Mouse (Mus musculus) midbrain, embryonic 16.5 days (tissue): ENCODE results near the gene Tep1. TPM values are rescaled to one million over a fixed set of nuclear protein-coding genes. Genes with fewer than 3 reads are reported as not detected.

Source experiments
- ATAC-seq: fragments of 200-750 bp; cut with Nextera tagmentation; 2 replicates; pipeline ENCODE4 v1.8.0; 2017; ENCODE audit warnings: moderate TSS enrichment
- H3K27ac ChIP-seq: fragments of 300-500 bp; sonication (generic); 2 replicates; pipeline ENCODE4 v1.5.1; 2014; ENCODE audit warnings: mild to moderate bottlenecking, low read length, mixed read lengths
- H3K27me3 ChIP-seq: fragments of 300-500 bp; sonication (generic); 2 replicates; pipeline ENCODE4 v1.6.1; 2014; ENCODE audit warnings: low read depth, low read length, mixed read lengths; ENCODE audit not compliant: control insufficient read depth, insufficient read depth
- H3K36me3 ChIP-seq: fragments of 300-500 bp; sonication (generic); 2 replicates; pipeline ENCODE4 v1.6.1; 2014; ENCODE audit warnings: mild to moderate bottlenecking, low read length, moderate library complexity, mixed read lengths; ENCODE audit not compliant: control insufficient read depth, insufficient read depth
- H3K4me1 ChIP-seq: fragments of 300-500 bp; sonication (generic); 2 replicates; pipeline ENCODE4 v1.6.1; 2014; ENCODE audit warnings: mild to moderate bottlenecking, low read length, mixed read lengths; ENCODE audit not compliant: control insufficient read depth, insufficient read depth
- H3K4me2 ChIP-seq: fragments of 300-500 bp; sonication (generic); 2 replicates; pipeline ENCODE4 v1.6.1; 2014; ENCODE audit warnings: mild to moderate bottlenecking, low read length, mixed read lengths
- H3K4me3 ChIP-seq: fragments of 300-500 bp; sonication (generic); 2 replicates; pipeline ENCODE4 v1.5.1; 2014; ENCODE audit warnings: low read depth, mild to moderate bottlenecking, low read length, moderate library complexity, mixed read lengths
- H3K9ac ChIP-seq: fragments of 300-500 bp; sonication (generic); 2 replicates; pipeline ENCODE4 v1.6.1; 2014; ENCODE audit warnings: low read depth, low read length, mixed read lengths
- H3K9me3 ChIP-seq: fragments of 300-500 bp; sonication (generic); replicated peaks from 2 replicates; pipeline ENCODE4 v1.6.1; 2014; ENCODE audit warnings: mild to moderate bottlenecking, low read length, mixed read lengths; ENCODE audit not compliant: control insufficient read depth, poor library complexity, severe bottlenecking
- WGBS: fragments of 180-500 bp; shearing (Covaris S2); extraction: QIAGEN DNeasy Blood & Tissue Kit; methylation state at CpG from one replicate; pipeline ENCODE4 v1.1.7; 2014; 5-methylcytosine and 5-hydroxymethylcytosine counted together
- polyA plus RNA-seq: library from polyadenylated mRNA; unstranded; fragments of >200 nt; fragmentation: Nextera tagmentation; extraction: Ambion mirVana; gene quantifications from 2 replicates; pipeline ENCODE4 v1.2.1, GENCODE M21; 2015

Tep1 gene
- polyA plus RNA-seq, 1 experiment from 2014 or later = 1.6 TPM

GRCm38 (mm10) chr14:50804683-50805082, 65.7 kb downstream of the Tep1 start:
- no peaks in the 10 kb centered on the region for H3K27me3 ChIP-seq
- 0 out of 2 replicates have a peak overlapping the region, but pooled peaks have one; percentile 10 for H3K9ac ChIP-seq
- peaks cover 8% of the 10 kb centered on the region for H3K4me1 ChIP-seq
- no peaks in the 10 kb centered on the region for H3K9me3 ChIP-seq
- no peak for ATAC-seq
- H3K27ac ChIP-seq = no peak overlapping the region
- H3K4me3 ChIP-seq = no peak overlapping the region
- H3K4me2 ChIP-seq = no peak overlapping the region
- H3K36me3 ChIP-seq = no peaks in the 10 kb centered on the region
- 80% methylated on average over 13 of the region's 13 CpGs for WGBS

GRCm38 (mm10) chr14:50802843-50803562, 67.4 kb downstream of the Tep1 start:
- Histone ChIP-seq H3K9me3 (no peaks in the 10 kb centered on the region), H3K27ac (no peak overlapping the region), H3K27me3 (no peaks in the 10 kb centered on the region), H3K4me2 (no peak overlapping the region), H3K9ac (no peak overlapping the region), H3K4me3 (no peak overlapping the region), H3K36me3 (no peaks in the 10 kb centered on the region), H3K4me1 (peaks cover 4% of the 10 kb centered on the region)
- ATAC-seq = no peak
- WGBS = 64% methylated on average over 4 of the region's 4 CpGs

- no peaks in the 10 kb centered on the region for H3K36me3 ChIP-seq
- peaks cover 4% of the 10 kb centered on the region for H3K4me1 ChIP-seq
- no peak overlapping the region for H3K4me3 ChIP-seq
- no peak overlapping the region for H3K27ac ChIP-seq
- H3K9ac ChIP-seq = no peak overlapping the region
- no peaks in the 10 kb centered on the region for H3K27me3 ChIP-seq
- H3K4me2 ChIP-seq = no peak overlapping the region
- ATAC-seq = no peak
- no peaks in the 10 kb centered on the region for H3K9me3 ChIP-seq
- WGBS = 91% methylated on average over 6 of the region's 6 CpGs
These were observed 67.9 kb downstream of the Tep1 start for GRCm38 (mm10) chr14:50802441-50802840.

DNA sequence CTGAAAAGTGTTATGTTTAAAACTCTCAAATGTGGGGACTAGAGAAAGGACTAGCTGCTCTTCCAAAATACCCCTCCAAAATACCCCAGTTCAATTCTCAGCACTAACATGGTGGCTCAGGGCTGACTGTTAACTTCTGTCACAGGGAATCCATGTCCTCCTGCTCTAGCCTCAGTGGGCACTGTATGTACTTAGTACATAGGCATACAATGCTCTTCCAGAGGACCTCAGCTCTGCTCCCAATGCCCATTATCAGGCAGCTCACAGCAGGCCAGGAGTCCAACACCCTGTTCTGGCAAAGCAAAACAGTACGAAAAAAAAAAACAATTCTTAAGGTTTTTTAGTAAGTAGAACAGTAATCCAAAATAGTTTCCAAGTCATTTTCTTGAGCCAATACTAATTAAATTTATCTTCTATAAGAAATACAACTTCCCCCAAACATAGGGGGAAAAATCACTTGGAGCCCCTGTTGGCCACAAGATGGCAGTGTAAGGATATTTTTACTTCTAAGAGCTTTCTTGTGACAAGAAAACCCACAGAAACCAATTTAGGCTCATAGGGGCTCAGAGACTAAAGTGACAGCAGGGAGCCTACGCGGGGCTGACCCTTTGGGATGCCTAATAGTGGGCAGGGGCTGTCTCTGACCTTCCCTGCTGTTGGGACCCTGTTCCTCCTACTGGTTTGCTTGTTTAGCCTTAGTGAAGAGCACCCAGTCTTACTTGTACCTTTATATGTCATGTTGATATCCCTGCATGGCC, 70.7 kb downstream of the Tep1 start:
- Histone ChIP-seq H3K4me2 (no peak overlapping the region), H3K9ac (no peak overlapping the region), H3K27me3 (no peaks in the 10 kb centered on the region), H3K36me3 (no peaks in the 10 kb centered on the region), H3K4me3 (no peak overlapping the region), H3K9me3 (no peaks in the 10 kb centered on the region), H3K27ac (no peak overlapping the region), H3K4me1 (peaks cover 2% of the 10 kb centered on the region)
- peak; percentile 73 for ATAC-seq
- WGBS = 1% methylated on average over 3 of the region's 3 CpGs

DNA sequence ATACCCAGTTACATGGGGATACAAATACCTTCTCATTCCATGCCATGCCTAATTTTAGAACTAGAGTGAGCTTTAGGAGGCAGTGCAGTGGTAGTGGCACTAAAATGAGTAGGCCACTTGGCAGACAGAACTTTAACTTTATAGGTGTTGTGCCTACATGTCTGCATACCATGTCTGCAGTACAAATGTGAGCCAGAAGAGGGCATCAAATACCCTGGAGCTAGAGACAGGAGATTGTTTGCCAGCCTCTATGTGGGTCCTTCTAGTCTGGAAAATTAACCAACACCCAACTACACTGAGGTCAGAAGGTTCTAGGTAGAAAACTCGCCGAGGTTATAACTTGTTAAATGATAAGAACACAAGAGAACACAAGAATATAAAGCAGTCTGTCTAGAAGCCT, 71.8 kb downstream of the Tep1 start:
- Histone ChIP-seq H3K4me3 (no peak overlapping the region), H3K4me1 (peaks cover 2% of the 10 kb centered on the region), H3K27ac (no peak overlapping the region), H3K36me3 (no peaks in the 10 kb centered on the region), H3K4me2 (no peak overlapping the region), H3K27me3 (no peaks in the 10 kb centered on the region), H3K9ac (no peak overlapping the region), H3K9me3 (no peaks in the 10 kb centered on the region)
- WGBS = 65% methylated on average over 2 of the region's 2 CpGs
- ATAC-seq = no peak

GRCm38 (mm10) chr14:50796464-50796863, 73.9 kb downstream of the Tep1 start:
- H3K27me3 ChIP-seq = no peaks in the 10 kb centered on the region
- H3K4me3 ChIP-seq = no peak overlapping the region
- H3K9ac ChIP-seq = no peak overlapping the region
- no peak overlapping the region for H3K4me2 ChIP-seq
- H3K36me3 ChIP-seq = no peaks in the 10 kb centered on the region
- H3K4me1 ChIP-seq = peaks cover 2% of the 10 kb centered on the region
- no peak for ATAC-seq
- no peaks in the 10 kb centered on the region for H3K9me3 ChIP-seq
- WGBS = 77% methylated on average over 1 of the region's 1 CpGs
- H3K27ac ChIP-seq = no peak overlapping the region

DNA sequence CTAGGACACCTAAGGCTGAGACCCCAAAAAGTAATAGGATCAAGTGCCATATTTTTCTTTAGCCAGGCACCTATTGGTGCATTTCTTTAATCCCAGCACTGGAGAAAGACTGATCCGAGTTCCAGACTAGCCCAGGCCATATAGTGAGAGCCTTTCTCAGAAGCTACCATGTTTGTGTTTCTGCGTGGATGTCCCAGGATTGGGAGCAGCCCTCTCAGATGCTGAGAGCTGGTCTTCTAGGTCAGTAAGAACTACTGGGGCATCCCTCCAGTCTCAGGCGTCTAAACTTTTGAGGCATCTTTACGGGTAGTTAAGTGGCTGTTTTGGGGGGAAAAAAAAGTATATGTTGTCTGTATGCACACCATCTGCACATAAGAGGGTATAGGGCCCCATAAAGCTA, 74.4 kb downstream of the Tep1 start:
- H3K4me3 ChIP-seq = no peak overlapping the region
- H3K36me3 ChIP-seq = no peaks in the 10 kb centered on the region
- H3K9me3 ChIP-seq = no peaks in the 10 kb centered on the region
- H3K9ac ChIP-seq = no peak overlapping the region
- ATAC-seq = no peak
- no peak overlapping the region for H3K4me2 ChIP-seq
- H3K27me3 ChIP-seq = no peaks in the 10 kb centered on the region
- H3K27ac ChIP-seq = no peak overlapping the region
- WGBS = 84% methylated on average over 4 of the region's 4 CpGs
- peaks cover 2% of the 10 kb centered on the region for H3K4me1 ChIP-seq

DNA sequence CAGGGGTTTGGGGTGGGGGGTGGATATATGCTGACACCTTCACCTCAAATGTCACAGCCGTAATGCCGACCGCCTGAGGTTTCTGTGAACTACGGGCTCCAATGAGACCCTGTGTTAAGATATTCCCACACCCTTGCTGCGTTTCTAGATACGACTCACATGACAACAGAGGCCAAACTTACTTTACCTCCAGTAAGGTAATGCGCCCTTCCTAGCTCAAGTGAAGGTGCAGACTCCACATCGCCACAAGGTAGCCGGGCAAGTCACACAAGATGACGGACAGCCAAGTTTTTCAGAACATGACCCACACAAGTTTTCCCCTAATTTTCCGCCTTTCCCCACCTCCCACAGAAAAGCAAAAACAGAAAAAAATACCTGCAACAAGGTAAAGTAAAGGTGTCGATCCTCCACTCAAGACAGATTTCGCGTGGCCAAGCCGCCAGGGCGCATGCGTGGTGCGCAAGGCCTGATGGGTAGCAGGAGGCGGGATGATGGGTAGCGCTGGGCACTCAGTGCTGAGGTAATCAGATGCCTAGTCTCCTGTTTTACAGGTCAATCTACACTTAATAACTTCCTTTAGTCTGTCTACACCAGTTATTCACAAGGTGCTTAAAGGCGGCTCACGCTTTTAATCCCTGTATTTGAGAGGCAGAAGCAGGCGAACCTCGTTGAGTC, 75.0 kb downstream of the Tep1 start:
- H3K4me3 ChIP-seq = no peak overlapping the region
- no peaks in the 10 kb centered on the region for H3K27me3 ChIP-seq
- H3K36me3 ChIP-seq = no peaks in the 10 kb centered on the region
- no peak overlapping the region for H3K27ac ChIP-seq
- no peak overlapping the region for H3K4me2 ChIP-seq
- ATAC-seq = no peak
- H3K4me1 ChIP-seq = peaks cover 2% of the 10 kb centered on the region
- no peaks in the 10 kb centered on the region for H3K9me3 ChIP-seq
- no peak overlapping the region for H3K9ac ChIP-seq
- WGBS = 92% methylated on average over 24 of the region's 24 CpGs

DNA sequence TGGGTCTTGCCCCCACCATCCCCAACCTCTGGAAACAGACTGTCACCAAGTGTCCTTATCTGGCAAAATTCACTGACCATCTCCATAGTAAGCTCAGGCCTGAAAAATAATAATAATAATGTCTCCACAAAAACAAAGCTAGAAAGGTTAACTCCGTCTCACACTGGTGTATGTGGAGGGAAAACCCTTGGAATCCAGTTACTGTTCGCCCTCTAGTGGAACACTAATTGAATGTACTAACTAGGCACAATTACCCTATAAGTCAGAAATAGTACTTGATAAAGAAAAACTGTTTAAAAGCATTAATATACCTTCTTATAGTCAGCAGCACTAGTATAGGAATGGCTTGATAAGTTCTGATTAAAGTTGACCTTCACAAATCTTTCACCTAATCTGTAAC, 82.2 kb downstream of the Tep1 start:
- no peaks in the 10 kb centered on the region for H3K9me3 ChIP-seq
- H3K27me3 ChIP-seq = no peaks in the 10 kb centered on the region
- H3K27ac ChIP-seq = no peak overlapping the region
- no peak overlapping the region for H3K4me2 ChIP-seq
- H3K4me1 ChIP-seq = peaks cover 12% of the 10 kb centered on the region
- H3K4me3 ChIP-seq = no peak overlapping the region
- no peak for ATAC-seq
- H3K9ac ChIP-seq = no peak overlapping the region
- 11% methylated on average over 2 of the region's 2 CpGs for WGBS
- no peaks in the 10 kb centered on the region for H3K36me3 ChIP-seq
